Mouse (Mus musculus) MEL (cell line): ENCODE measurements around the gene Hdac7.

Source experiments
- CTCF ChIP-seq, 3 experiments: IDR thresholded peaks in 2 of 3; conservative IDR thresholded peaks in 1 of 3; 2 replicates each; pipeline ENCODE4 v1.5.1; 2011 to 2012; ENCODE audit warnings: low read length in 3 of 3, low read depth in 2 of 3, mild to moderate bottlenecking in 2 of 3, improper control_type of control experiment in 1 of 3, inconsistent platforms in 1 of 3, mixed read lengths in 1 of 3, moderate library complexity in 1 of 3; ENCODE audit not compliant: control insufficient read depth in 1 of 3, insufficient read depth in 1 of 3, poor library complexity in 1 of 3, severe bottlenecking in 1 of 3
- E2F4 ChIP-seq: IDR thresholded peaks from 2 replicates; pipeline ENCODE4 v1.6.1; 2011; ENCODE audit warnings: low read depth, low read length, improper control_type of control experiment, borderline replicate concordance
- KAT2A ChIP-seq: conservative IDR thresholded peaks from 2 replicates; pipeline ENCODE4 v1.6.1; 2012; ENCODE audit warnings: low read depth, low read length, improper control_type of control experiment, inconsistent platforms
- MAFK ChIP-seq: IDR thresholded peaks from 2 replicates; pipeline ENCODE4 v1.6.1; 2011; ENCODE audit warnings: low read depth, mild to moderate bottlenecking, low read length, improper control_type of control experiment, borderline replicate concordance
- MAZ ChIP-seq: IDR thresholded peaks from 2 replicates; pipeline ENCODE4 v1.6.1; 2012; ENCODE audit warnings: low read depth, mild to moderate bottlenecking, inconsistent platforms, low read length, improper control_type of control experiment
- MYC ChIP-seq: IDR thresholded peaks from 2 replicates; pipeline ENCODE4 v1.6.1; 2011; ENCODE audit warnings: low read depth, mild to moderate bottlenecking, low read length, improper control_type of control experiment, moderate library complexity
- POLR2A ChIP-seq, 2 experiments: IDR thresholded peaks; 2 replicates each; pipeline ENCODE4 v1.6.1; 2011 to 2012; ENCODE audit warnings: low read length in 2 of 2, mild to moderate bottlenecking in 2 of 2, control low read depth in 1 of 2, improper control_type of control experiment in 1 of 2, low read depth in 1 of 2, moderate library complexity in 1 of 2; ENCODE audit not compliant: control insufficient read depth in 1 of 2, insufficient read depth in 1 of 2, poor library complexity in 1 of 2
- ZC3H11A ChIP-seq: IDR thresholded peaks from 2 replicates; pipeline ENCODE4 v1.6.1; 2012; ENCODE audit warnings: low read depth, mild to moderate bottlenecking, inconsistent platforms, low read length, improper control_type of control experiment
- ZKSCAN1 ChIP-seq: IDR thresholded peaks from 2 replicates; pipeline ENCODE4 v1.6.1; 2012; ENCODE audit warnings: low read depth, mild to moderate bottlenecking, inconsistent platforms, low read length, improper control_type of control experiment, moderate library complexity

DNA sequence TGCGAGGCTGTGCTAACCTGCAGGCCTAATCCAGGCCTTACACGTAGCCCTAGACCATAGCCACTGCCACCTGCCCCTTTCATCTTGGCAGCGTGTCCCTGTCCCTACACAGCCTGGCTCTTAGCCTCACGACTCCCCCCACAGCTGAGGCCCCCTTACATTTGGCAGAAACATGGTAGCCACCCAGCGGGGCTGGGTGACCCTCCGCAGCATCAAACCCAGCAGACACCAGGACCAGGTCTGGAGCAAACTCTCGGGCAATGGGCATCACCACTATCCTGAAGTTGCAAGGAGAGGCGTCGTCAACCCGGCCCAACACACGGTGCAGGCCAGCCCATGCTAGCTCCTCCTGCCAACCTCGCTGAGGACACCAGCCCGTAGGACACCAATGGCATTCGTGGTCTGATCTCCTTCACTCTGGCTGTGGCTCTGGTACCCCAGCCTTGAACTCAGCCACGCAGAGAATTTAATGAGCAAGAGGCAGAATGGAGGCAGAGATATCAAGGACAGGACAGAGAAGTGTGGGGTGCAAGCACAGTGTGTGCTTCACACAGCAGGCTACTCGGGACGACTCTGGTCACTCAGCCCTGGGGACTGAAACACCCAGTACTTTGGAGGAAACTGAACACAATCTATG, 47.5 kb downstream of the Hdac7 start:
- TF ChIP-seq ZC3H11A (no peak), CTCF (IDR thresholded peaks at IDR 0.05 in 2 of 3, conservative IDR thresholded peaks at IDR 0.05 in 1 of 3; ENCODE audit: control insufficient read depth in 1 of 3, insufficient read depth in 1 of 3, low read depth in 2 of 3, low read length in 3 of 3, poor library complexity in 1 of 3, severe bottlenecking in 1 of 3) (no peak), POLR2A (IDR thresholded peaks at IDR 0.05; ENCODE audit: control insufficient read depth in 1 of 2, insufficient read depth in 1 of 2, low read depth in 1 of 2, low read length in 2 of 2, poor library complexity in 1 of 2) (0 out of 4 replicates have a peak, but pooled peaks of 1 of the 2 experiments have one; percentile 16), MYC (no peak), E2F4 (no peak), ZKSCAN1 (no peak), KAT2A (no peak), MAFK (no peak), MAZ (no peak)
